Mouse (Mus musculus) liver, embryonic 16.5 days (tissue): ENCODE data around the gene Tsr2. TPM values are rescaled to one million over a fixed set of nuclear protein-coding genes. Genes with fewer than 3 reads are reported as not detected.

Source experiments
- ATAC-seq: fragments of 200-750 bp; cut with Nextera tagmentation; 2 replicates; pipeline ENCODE4 v1.8.0; 2017; ENCODE audit warnings: low read depth, mild to moderate bottlenecking, moderate number of reproducible peaks, moderate library complexity
- H3K27ac ChIP-seq: fragments of 300-500 bp; sonication (generic); 2 replicates; pipeline ENCODE4 v1.5.1; 2014; ENCODE audit warnings: mild to moderate bottlenecking, low read length
- H3K27me3 ChIP-seq: fragments of 300-500 bp; sonication (generic); 2 replicates; pipeline ENCODE4 v1.6.1; 2014; ENCODE audit warnings: low read depth, low read length, mixed read lengths; ENCODE audit not compliant: control insufficient read depth, insufficient read depth
- H3K36me3 ChIP-seq: fragments of 300-500 bp; sonication (generic); 2 replicates; pipeline ENCODE4 v1.6.1; 2014; ENCODE audit warnings: mild to moderate bottlenecking; ENCODE audit not compliant: control insufficient read depth, insufficient read depth
- H3K4me1 ChIP-seq: fragments of 300-500 bp; sonication (generic); 2 replicates; pipeline ENCODE4 v1.6.1; 2014; ENCODE audit warnings: low read depth, low read length, mixed read lengths; ENCODE audit not compliant: control insufficient read depth
- H3K4me2 ChIP-seq: fragments of 300-500 bp; sonication (generic); 2 replicates; pipeline ENCODE4 v1.6.1; 2014; ENCODE audit warnings: low read depth, low read length, mixed read lengths
- H3K4me3 ChIP-seq: fragments of 300-500 bp; sonication (generic); 2 replicates; pipeline ENCODE4 v1.5.1; 2014; ENCODE audit warnings: low read depth, mild to moderate bottlenecking, low read length
- H3K9ac ChIP-seq: fragments of 300-500 bp; sonication (generic); 2 replicates; pipeline ENCODE4 v1.6.1; 2014; ENCODE audit warnings: low read depth, low read length
- H3K9me3 ChIP-seq: fragments of 300-500 bp; sonication (generic); replicated peaks from 2 replicates; pipeline ENCODE4 v1.6.1; 2016; ENCODE audit warnings: low read length; ENCODE audit not compliant: control insufficient read depth
- WGBS: fragments of 180-500 bp; shearing (Covaris S2); extraction: QIAGEN DNeasy Blood & Tissue Kit; methylation state at CpG from one replicate; pipeline ENCODE4 v1.1.7; 2014; ENCODE audit not compliant: insufficient replicate concordance; 5-methylcytosine and 5-hydroxymethylcytosine counted together
- polyA plus RNA-seq: library from polyadenylated mRNA; unstranded; fragments of >200 nt; fragmentation: Nextera tagmentation; extraction: Ambion mirVana; gene quantifications from 2 replicates; pipeline ENCODE4 v1.2.1, GENCODE M21; 2015

Tsr2 gene
- polyA plus RNA-seq: 9.3 and 9.8 TPM in 2 replicates

GRCm38 (mm10) chrX:151096171-151097058 lies at the start of gene Tsr2:
TSS of gene Tsr2 (minus strand) at chrX:151096543.
- peak within 1 kb of the TSS; percentile 71 for H3K4me3 ChIP-seq
- peak; percentile 86 for ATAC-seq
- no peaks in the 10 kb centered on the region; the same call in 1 of the 2 replicates for H3K27me3 ChIP-seq
- H3K27ac ChIP-seq: no peak within 1 kb of the TSS
- peak within 1 kb of the TSS; percentile 61 for H3K9ac ChIP-seq
- no peaks in the 10 kb centered on the region for H3K9me3 ChIP-seq
- H3K36me3 ChIP-seq: no peaks in the 10 kb centered on the region
- WGBS: 21% methylated on average over 35 of the region's 35 CpGs
- H3K4me2 ChIP-seq: peak within 1 kb of the TSS; percentile 67
- no peaks in the 10 kb centered on the region for H3K4me1 ChIP-seq

DNA sequence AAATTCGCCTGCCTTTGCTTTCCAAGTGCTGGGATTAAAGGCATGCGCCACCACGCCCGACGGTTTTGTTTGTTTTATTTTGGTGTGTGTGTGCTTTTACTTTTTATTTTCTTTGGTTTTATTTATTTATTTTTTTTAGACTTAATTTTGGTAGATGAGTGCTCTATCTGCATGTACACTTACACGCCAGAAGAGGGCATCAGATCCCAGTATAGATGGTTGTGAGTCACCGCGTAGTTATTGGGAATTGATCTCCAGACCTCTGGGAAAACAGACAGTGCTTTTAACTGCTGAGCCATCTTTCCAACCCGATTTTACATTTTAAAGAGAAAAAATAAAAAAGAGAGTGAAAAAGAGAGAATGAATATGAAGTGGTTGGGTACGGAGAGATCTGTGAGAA lies 36.4 kb upstream of the Tsr2 start:
- Histone ChIP-seq H3K27me3 (no peaks in the 10 kb centered on the region), H3K9ac (no peak overlapping the region), H3K4me3 (no peak overlapping the region), H3K27ac (no peak overlapping the region), H3K9me3 (no peaks in the 10 kb centered on the region), H3K36me3 (no peaks in the 10 kb centered on the region), H3K4me1 (no peaks in the 10 kb centered on the region), H3K4me2 (no peak overlapping the region)
- WGBS: 32% methylated on average over 10 of the region's 10 CpGs
- ATAC-seq: no peak

GRCm38 (mm10) chrX:151130493-151130892 lies 34.1 kb upstream of the Tsr2 start:
- H3K4me3 ChIP-seq: no peak overlapping the region
- no peaks in the 10 kb centered on the region for H3K27me3 ChIP-seq
- no peaks in the 10 kb centered on the region for H3K36me3 ChIP-seq
- no peak for ATAC-seq
- H3K9me3 ChIP-seq: no peaks in the 10 kb centered on the region
- 53% methylated on average over 3 of the region's 3 CpGs for WGBS
- no peaks in the 10 kb centered on the region for H3K4me1 ChIP-seq
- H3K9ac ChIP-seq: no peak overlapping the region
- H3K4me2 ChIP-seq: no peak overlapping the region
- no peak overlapping the region for H3K27ac ChIP-seq

- Histone ChIP-seq H3K27me3 (no peaks in the 10 kb centered on the region; the same call in 1 of the 2 replicates), H3K9me3 (no peaks in the 10 kb centered on the region), H3K4me1 (no peaks in the 10 kb centered on the region), H3K27ac (no peak overlapping the region), H3K4me3 (no peak overlapping the region), H3K9ac (no peak overlapping the region), H3K36me3 (no peaks in the 10 kb centered on the region), H3K4me2 (no peak overlapping the region)
- 62% methylated on average over 2 of the region's 2 CpGs for WGBS
- no peak for ATAC-seq
Measured at GRCm38 (mm10) chrX:151123933-151124332, 27.6 kb upstream of the Tsr2 start.

- Histone ChIP-seq H3K4me3 (no peak overlapping the region), H3K4me2 (no peak overlapping the region), H3K27ac (no peak overlapping the region), H3K27me3 (no peaks in the 10 kb centered on the region; the same call in 1 of the 2 replicates), H3K4me1 (no peaks in the 10 kb centered on the region), H3K9me3 (no peaks in the 10 kb centered on the region), H3K9ac (no peak overlapping the region), H3K36me3 (no peaks in the 10 kb centered on the region)
- ATAC-seq: no peak
- 9% methylated on average over 2 of the region's 2 CpGs for WGBS
Measured at GRCm38 (mm10) chrX:151117432-151117831, 21.1 kb upstream of the Tsr2 start.

DNA sequence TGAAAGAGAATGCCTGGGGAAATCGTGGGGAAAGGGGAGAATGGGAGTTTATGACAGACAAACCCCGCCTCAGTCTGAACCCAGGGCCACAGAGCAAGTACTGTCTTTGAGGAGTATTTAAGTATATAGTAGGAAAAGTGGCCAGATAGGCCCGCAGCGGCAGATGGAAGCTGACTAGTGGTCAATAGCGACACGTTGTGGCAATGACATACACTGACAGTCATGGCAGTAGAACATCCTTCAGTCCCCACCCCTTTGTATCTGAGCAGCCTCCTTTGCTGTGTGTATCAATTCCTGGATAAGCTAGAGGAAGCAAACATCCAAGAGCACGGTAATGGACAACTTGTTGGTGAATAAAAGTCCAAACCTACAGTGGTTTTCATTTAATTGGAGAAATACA lies 20.5 kb upstream of the Tsr2 start:
- no peak overlapping the region for H3K4me3 ChIP-seq
- 11% methylated on average over 7 of the region's 7 CpGs for WGBS
- ATAC-seq: no peak
- no peaks in the 10 kb centered on the region for H3K4me1 ChIP-seq
- H3K4me2 ChIP-seq: no peak overlapping the region
- H3K27ac ChIP-seq: no peak overlapping the region
- no peaks in the 10 kb centered on the region; the same call in 1 of the 2 replicates for H3K27me3 ChIP-seq
- H3K36me3 ChIP-seq: no peaks in the 10 kb centered on the region
- H3K9me3 ChIP-seq: no peaks in the 10 kb centered on the region
- no peak overlapping the region for H3K9ac ChIP-seq

- 45% methylated on average over 7 of the region's 7 CpGs for WGBS
- ATAC-seq: no peak
- H3K9ac ChIP-seq: no peak overlapping the region
- no peaks in the 10 kb centered on the region for H3K36me3 ChIP-seq
- H3K9me3 ChIP-seq: no peaks in the 10 kb centered on the region
- no peak overlapping the region for H3K4me2 ChIP-seq
- H3K27me3 ChIP-seq: 0 out of 2 replicates have a peak, but pooled peaks cover 2% of the 10 kb centered on the region
- no peaks in the 10 kb centered on the region for H3K4me1 ChIP-seq
- no peak overlapping the region for H3K27ac ChIP-seq
- H3K4me3 ChIP-seq: no peak overlapping the region
Measured at GRCm38 (mm10) chrX:151107301-151108067, 11.1 kb upstream of the Tsr2 start.

DNA sequence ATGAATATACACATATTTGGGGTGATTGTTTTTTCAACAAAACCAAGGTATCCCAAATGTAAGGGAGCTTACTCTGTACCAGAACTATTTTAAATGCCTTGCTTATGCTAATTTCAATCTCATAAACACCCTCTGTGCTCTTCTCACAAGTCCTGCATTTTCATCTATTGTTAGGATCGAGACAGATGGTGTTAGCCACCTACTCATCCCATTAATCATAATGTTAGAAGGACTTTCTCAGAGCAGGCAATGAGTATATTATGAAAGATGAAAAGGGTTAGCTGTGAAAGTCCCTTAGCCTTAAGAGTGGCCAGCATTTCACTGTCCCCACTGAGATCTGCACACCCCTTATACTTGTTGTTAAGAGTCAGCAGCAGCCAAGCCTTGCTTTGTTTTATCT lies 8.9 kb downstream of the Tsr2 start:
- Histone ChIP-seq H3K27ac (no peak overlapping the region), H3K36me3 (no peaks in the 10 kb centered on the region; the same call in 1 of the 2 replicates), H3K9me3 (no peaks in the 10 kb centered on the region), H3K27me3 (no peaks in the 10 kb centered on the region; the same call in 1 of the 2 replicates), H3K4me3 (no peak overlapping the region), H3K4me1 (no peaks in the 10 kb centered on the region), H3K4me2 (no peak overlapping the region), H3K9ac (no peak overlapping the region)
- WGBS: 51% methylated on average over 1 of the region's 1 CpGs
- no peak for ATAC-seq

DNA sequence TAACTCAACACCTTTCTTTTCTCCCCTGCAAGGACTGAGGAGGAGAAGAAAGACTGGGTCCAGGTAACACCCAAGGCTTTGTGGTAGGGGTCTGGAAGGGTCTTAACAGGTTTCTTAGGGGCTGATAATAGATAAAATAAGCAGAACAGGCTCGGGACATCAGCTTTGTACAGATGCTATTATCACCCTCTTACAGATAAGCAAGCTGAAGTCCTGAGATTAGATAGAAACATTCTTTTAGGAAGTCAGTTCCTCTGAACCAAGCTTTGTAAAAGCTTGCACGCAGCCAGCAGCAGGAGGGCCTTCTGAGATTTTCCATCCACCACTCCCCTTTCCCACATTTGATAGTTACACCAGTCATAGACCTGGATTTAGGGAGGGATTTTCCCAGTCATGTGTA lies 10.7 kb downstream of the Tsr2 start:
- Histone ChIP-seq H3K4me2 (no peak overlapping the region), H3K4me3 (no peak overlapping the region), H3K27me3 (no peaks in the 10 kb centered on the region), H3K4me1 (no peaks in the 10 kb centered on the region), H3K36me3 (no peaks in the 10 kb centered on the region; the same call in 1 of the 2 replicates), H3K27ac (no peak overlapping the region), H3K9me3 (no peaks in the 10 kb centered on the region), H3K9ac (no peak overlapping the region)
- no peak for ATAC-seq
- 48% methylated on average over 2 of the region's 2 CpGs for WGBS
